Mouse (Mus musculus): ENCODE measurements around the gene 4930467E23Rik.
"Not testable (repeated sequence)": the region's sequence is repeated elsewhere in the genome, so short reads cannot be mapped to it uniquely, and the experiment has no call there.

- not testable (repeated sequence) for TF ChIP-seq CTCF (conservative IDR thresholded peaks at IDR 0.05 in 1 of 2, IDR thresholded peaks at IDR 0.05 in 1 of 2; ENCODE audit: low read depth in 2 of 2, low read length in 2 of 2); MYC (IDR thresholded peaks at IDR 0.05; ENCODE audit: low read depth, low read length); ZC3H11A (IDR thresholded peaks at IDR 0.05; ENCODE audit: low read depth, low read length); EP300 (IDR thresholded peaks at IDR 0.05; ENCODE audit: low read length); POLR2A (IDR thresholded peaks at IDR 0.05; ENCODE audit: low read depth, low read length); SMC3 (IDR thresholded peaks at IDR 0.05; ENCODE audit: low read depth, low read length); POLR2AphosphoS2 (IDR thresholded peaks at IDR 0.05; ENCODE audit: low read depth, low read length); NELFE (IDR thresholded peaks at IDR 0.05; ENCODE audit: low read depth, low read length)
Observed at GRCm38 (mm10) chr8:19689745-19690144, 39.6 kb upstream of the 4930467E23Rik start.
